ENCODE assay signal across 13 mouse cellular contexts in genomic region chr2:133438018-133438417, GRCm38 (mm10).
DNase-seq lines count a peak whose midpoint lies in the region; ATAC-seq and TF ChIP-seq lines count a peak whose summit lies in the region.
"Had no signal": no experiment of that assay in that cellular context is flagged by ENCODE, and none has a peak within 500 bp of the region (broad histone marks: within the 10 kb centered on the region; RNA-seq: fewer than 3 reads in every experiment).

No protein-coding gene starts in this region.

- H3K9ac ChIP-seq in forebrain, postnatal 0 days = peak overlapping the region; percentile 41; the same call in 1 of the 2 replicates
- no peak overlapping the region for H3K9ac ChIP-seq in forebrain, embryonic 12.5 days
- H3K9ac ChIP-seq in hindbrain, embryonic 16.5 days (ENCODE audit: low read depth, low read length) = no peak overlapping the region
- H3K9ac ChIP-seq: liver, embryonic 13.5 days had no signal

- 42% methylated on average over 4 of the region's 4 CpGs for WGBS in forebrain, postnatal 0 days
- WGBS in forebrain, embryonic 12.5 days = 58% methylated on average over 4 of the region's 4 CpGs
- 47% methylated on average over 4 of the region's 4 CpGs for WGBS in hindbrain, embryonic 16.5 days

- DNase-seq in forebrain, postnatal 0 days = no peak
- no peak for DNase-seq in left cerebral cortex, adult 2 months (ENCODE audit: extremely low spot score in 1 of 2, low spot score in 2 of 2)
- DNase-seq in left cerebral cortex, postnatal 14 days (ENCODE audit: low spot score in 2 of 2) = no peak
- no peak for DNase-seq in retina, postnatal 1 day
- no peak for DNase-seq in gastrocnemius, adult 8-10 months (ENCODE audit: low spot score in 2 of 2)
- DNase-seq: B cell, adult 2 months; cerebellum, adult 9-10 months; kidney, adult 11 months; liver, embryonic 13.5 days had no signal

- H3K27me3 ChIP-seq in forebrain, postnatal 0 days (ENCODE audit: insufficient read depth, low read length) = no peaks in the 10 kb centered on the region
- no peaks in the 10 kb centered on the region for H3K27me3 ChIP-seq in forebrain, embryonic 12.5 days
- H3K27me3 ChIP-seq in hindbrain, embryonic 16.5 days (replicated peaks; ENCODE audit: control insufficient read depth, insufficient read depth, low read length) = no peaks in the 10 kb centered on the region
- H3K27me3 ChIP-seq: liver, embryonic 13.5 days had no signal

- 0 out of 2 replicates have a peak, but pooled peaks cover 3% of the 10 kb centered on the region for H3K4me1 ChIP-seq in forebrain, postnatal 0 days (ENCODE audit: insufficient read depth)
- H3K4me1 ChIP-seq in forebrain, embryonic 12.5 days = 0 out of 2 replicates have a peak, but pooled peaks cover 2% of the 10 kb centered on the region
- H3K4me1 ChIP-seq in cortical plate, adult 2 months (ENCODE audit: control insufficient read depth, insufficient read depth, low read length) = no peaks in the 10 kb centered on the region
- H3K4me1 ChIP-seq in hindbrain, embryonic 16.5 days (ENCODE audit: control insufficient read depth, insufficient read depth, low read depth, low read length) = no peaks in the 10 kb centered on the region

- H3K4me2 ChIP-seq in forebrain, postnatal 0 days (ENCODE audit: low read depth) = peak overlapping the region; percentile 47; the same call in 1 of the 2 replicates
- H3K4me2 ChIP-seq in forebrain, embryonic 12.5 days = no peak overlapping the region
- H3K4me2 ChIP-seq in hindbrain, embryonic 16.5 days (ENCODE audit: low read length) = peak overlapping the region; percentile 54
- H3K4me2 ChIP-seq: liver, embryonic 13.5 days had no signal

- no peaks in the 10 kb centered on the region for H3K36me3 ChIP-seq in forebrain, postnatal 0 days (ENCODE audit: insufficient read depth)
- H3K36me3 ChIP-seq in forebrain, embryonic 12.5 days (replicated peaks) = no peaks in the 10 kb centered on the region
- H3K36me3 ChIP-seq in hindbrain, embryonic 16.5 days (ENCODE audit: control insufficient read depth, insufficient read depth, low read length) = no peaks in the 10 kb centered on the region
- H3K36me3 ChIP-seq: liver, embryonic 13.5 days had no signal

- no peaks in the 10 kb centered on the region for H3K9me3 ChIP-seq in forebrain, postnatal 0 days (ENCODE audit: low read length)
- H3K9me3 ChIP-seq in forebrain, embryonic 12.5 days = no peaks in the 10 kb centered on the region
- H3K9me3 ChIP-seq in hindbrain, embryonic 16.5 days (ENCODE audit: control insufficient read depth, low read length) = no peaks in the 10 kb centered on the region
- H3K9me3 ChIP-seq: liver, embryonic 13.5 days had no signal

- TF ChIP-seq CTCF in forebrain, postnatal 0 days (IDR thresholded peaks at IDR 0.05; ENCODE audit: low read depth) = no peak
- TF ChIP-seq CTCF in left cerebral cortex, adult 2 months (IDR thresholded peaks at IDR 0.05) = no peak
- no peak for TF ChIP-seq CTCF in cortical plate, adult 2 months (IDR thresholded peaks at IDR 0.05; ENCODE audit: extremely low read depth, insufficient read depth, low read length)

- peak; percentile 32; the same call in 1 of the 2 replicates for ATAC-seq in forebrain, postnatal 0 days
- ATAC-seq in forebrain, embryonic 12.5 days (ENCODE audit: low FRiP score) = no peak
- ATAC-seq in hindbrain, embryonic 16.5 days = no peak

- no peak for TF ChIP-seq POLR2A in cortical plate, adult 2 months (IDR thresholded peaks at IDR 0.05; ENCODE audit: extremely low read depth, insufficient read depth, low read length)

- intact Hi-C loops in left cerebral cortex, adult 2 months (cut with DNase I) = no loop called here
- intact Hi-C loops in left cerebral cortex, postnatal 14 days (cut with DNase I) = no loop called here

- H3K27ac ChIP-seq in forebrain, postnatal 0 days (ENCODE audit: low read depth, low read length) = 0 out of 2 replicates have a peak overlapping the region, but pooled peaks have one; percentile 3
- no peak overlapping the region for H3K27ac ChIP-seq in forebrain, embryonic 12.5 days
- no peak overlapping the region for H3K27ac ChIP-seq in left cerebral cortex, adult 2 months
- H3K27ac ChIP-seq in cortical plate, adult 2 months (ENCODE audit: insufficient read depth, low read length) = no peak overlapping the region
- H3K27ac ChIP-seq in hindbrain, embryonic 16.5 days (ENCODE audit: low read depth, low read length) = no peak overlapping the region
- H3K27ac ChIP-seq: liver, embryonic 13.5 days; macrophage had no signal

- H3K4me3 ChIP-seq in forebrain, postnatal 0 days (ENCODE audit: low read depth, low read length) = peak overlapping the region; percentile 26; the same call in 1 of the 2 replicates
- H3K4me3 ChIP-seq in forebrain, embryonic 12.5 days (replicated peaks) = no peak overlapping the region
- peak overlapping the region; percentile 43; the same call in 1 of the 2 replicates for H3K4me3 ChIP-seq in left cerebral cortex, adult 2 months
- H3K4me3 ChIP-seq in cortical plate, adult 2 months (ENCODE audit: insufficient read depth, low read length) = peak overlapping the region; percentile 23; the same call in 1 of the 2 replicates
- no peak overlapping the region for H3K4me3 ChIP-seq in hindbrain, embryonic 16.5 days (ENCODE audit: low read length)
- H3K4me3 ChIP-seq: liver, embryonic 13.5 days had no signal

Comparison
In these comparisons a context has a peak if more than half of its experiments do, and no peak if none do; other contexts are left out.
1. H3K4me3 ChIP-seq: peak in forebrain, postnatal 0 days (single experiment), left cerebral cortex, adult 2 months (single experiment) and cortical plate, adult 2 months (single experiment); none in forebrain, embryonic 12.5 days (single experiment) and hindbrain, embryonic 16.5 days (single experiment).